ENCODE assay signal across 13 mouse cellular contexts in the genomic region with DNA sequence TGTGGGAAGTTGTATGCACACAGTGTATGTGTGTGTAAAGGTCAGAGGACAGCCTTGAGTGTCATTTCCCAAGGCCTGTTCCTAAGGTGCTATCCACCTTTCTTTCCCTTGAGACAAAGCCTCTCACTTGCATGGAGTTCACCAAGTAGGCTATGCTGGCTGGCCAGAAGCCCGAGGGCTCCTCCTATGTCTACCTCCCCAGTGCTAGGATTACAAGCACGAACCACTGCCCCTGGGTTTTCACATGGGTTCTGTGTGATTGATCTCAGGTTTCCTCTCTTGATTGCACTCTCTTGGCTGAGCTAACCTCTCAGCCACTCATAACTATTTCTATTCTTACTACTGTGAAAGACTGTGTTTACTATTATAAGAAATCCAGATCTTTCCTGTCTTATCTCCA.
"Had no signal": no experiment of that assay in that cellular context is flagged by ENCODE, and none has a peak within 500 bp of the region (broad histone marks: within the 10 kb centered on the region; RNA-seq: fewer than 3 reads in every experiment).

No protein-coding gene starts in this region.

- DNase-seq: kidney, postnatal 14 days; kidney, postnatal 4 days; left cerebral cortex, postnatal 4 days; liver, postnatal 0 days; lung, embryonic 14.5 days; retina, postnatal 1 day; right cerebral cortex, postnatal 25 days; thymus, adult 2 months; thymus, postnatal 14 days; thymus, postnatal 4 days had no signal

- ATAC-seq: liver, postnatal 0 days; lung, postnatal 0 days; midbrain, embryonic 13.5 days; midbrain, embryonic 16.5 days had no signal
